ENCODE assay signal across 8 mouse cellular contexts in the genomic region with DNA sequence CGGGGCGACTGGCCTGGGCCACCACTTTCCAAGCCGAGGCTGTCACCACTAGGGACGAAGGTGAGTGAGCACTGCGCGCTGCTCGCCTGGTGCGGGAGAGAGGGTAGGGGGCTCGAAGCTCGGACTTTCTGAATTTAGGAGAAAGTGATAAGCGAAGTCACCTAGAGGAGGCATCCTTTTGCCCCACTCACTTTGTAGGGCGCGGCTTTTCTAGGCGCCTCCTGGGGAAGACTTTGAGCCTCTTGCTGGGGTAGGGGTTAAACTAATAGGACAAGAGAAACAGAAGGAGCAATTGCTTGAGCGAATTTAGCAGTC. TPM values are rescaled to one million over a fixed set of nuclear protein-coding genes. Genes with fewer than 3 reads are reported as not detected.
A peak's percentile ranks its signal among the peaks of the same experiment; 100 is the strongest.
DNase-seq lines count a peak whose midpoint lies in the region; ATAC-seq and TF ChIP-seq lines count a peak whose summit lies in the region.
"Had no signal": no experiment of that assay in that cellular context is flagged by ENCODE, and none has a peak within 500 bp of the region (broad histone marks: within the 10 kb centered on the region; RNA-seq: fewer than 3 reads in every experiment).

No protein-coding gene starts in this region.

- no peak for DNase-seq in lung, postnatal 0 days (ENCODE audit: low spot score)
- no peak for DNase-seq in lung, postnatal 25 days (ENCODE audit: low spot score)
- peak; percentile 4 for DNase-seq in forelimb bud, embryonic 11.5 days (ENCODE audit: low read depth, low spot score)
- DNase-seq in right cerebral cortex, postnatal 4 days: no peak
- DNase-seq in right cerebral cortex, postnatal 10 days (ENCODE audit: low spot score in 2 of 2): no peak
- DNase-seq: lung, adult 2 months had no signal

- no peak for ATAC-seq in lung, postnatal 0 days
- ATAC-seq in liver, embryonic 15.5 days (ENCODE audit: insufficient read depth): no peak
- no peak for ATAC-seq in erythroblast, adult 5-6 weeks (replicated peaks; ENCODE audit: low FRiP score, poor library complexity, severe bottlenecking)

- TF ChIP-seq CTCF in lung, postnatal 0 days (IDR thresholded peaks at IDR 0.05): no peak

- no peak overlapping the region for H3K27ac ChIP-seq in lung, postnatal 0 days (ENCODE audit: low read length)
- no peak overlapping the region for H3K27ac ChIP-seq in liver, embryonic 15.5 days (replicated peaks)

- peaks cover 15% of the 10 kb centered on the region; the same call in 1 of the 2 replicates for H3K27me3 ChIP-seq in lung, postnatal 0 days (replicated peaks; ENCODE audit: insufficient read depth, low read length)
- peaks cover 39% of the 10 kb centered on the region for H3K27me3 ChIP-seq in liver, embryonic 15.5 days

- H3K9me3 ChIP-seq in lung, postnatal 0 days (ENCODE audit: low read length): no peaks in the 10 kb centered on the region
- no peaks in the 10 kb centered on the region for H3K9me3 ChIP-seq in liver, embryonic 15.5 days (replicated peaks)

- under 1% methylated on average over 15 of the region's 15 CpGs for WGBS in lung, postnatal 0 days
- WGBS in liver, embryonic 15.5 days (ENCODE audit: insufficient replicate concordance): 1% methylated on average over 15 of the region's 15 CpGs

- no peak for TF ChIP-seq EP300 in lung, postnatal 0 days (IDR thresholded peaks at IDR 0.05)

- no peak overlapping the region for H3K9ac ChIP-seq in lung, postnatal 0 days (replicated peaks; ENCODE audit: low read depth)
- H3K9ac ChIP-seq in liver, embryonic 15.5 days: no peak overlapping the region

- peak overlapping the region; percentile 43 for H3K4me3 ChIP-seq in lung, postnatal 0 days (ENCODE audit: low read depth, low read length)
- H3K4me3 ChIP-seq in liver, embryonic 15.5 days (replicated peaks): peak overlapping the region; percentile 34

- no peaks in the 10 kb centered on the region for H3K36me3 ChIP-seq in lung, postnatal 0 days (ENCODE audit: insufficient read depth, low read length)
- H3K36me3 ChIP-seq in liver, embryonic 15.5 days (replicated peaks): no peaks in the 10 kb centered on the region

- H3K4me2 ChIP-seq in lung, postnatal 0 days (replicated peaks; ENCODE audit: low read depth, low read length): peak overlapping the region; percentile 65
- H3K4me2 ChIP-seq in liver, embryonic 15.5 days: peak overlapping the region; percentile 54

- no peaks in the 10 kb centered on the region; the same call in 1 of the 2 replicates for H3K4me1 ChIP-seq in lung, postnatal 0 days (ENCODE audit: insufficient read depth, low read depth, low read length)
- no peaks in the 10 kb centered on the region for H3K4me1 ChIP-seq in liver, embryonic 15.5 days (replicated peaks)

RNA-seq across cellular contexts. Expression of gene Hs3st5, which starts 0.9 kb away (rescaled TPM):
- 0.05 TPM in 1 of 2 replicates, not detected in the other for polyA plus RNA-seq in lung, postnatal 0 days (2015; fragmentation: Nextera tagmentation; extraction: Ambion mirVana)
- polyA plus RNA-seq in liver, embryonic 15.5 days (2015; fragmentation: Nextera tagmentation; extraction: Ambion mirVana): 0.03 TPM in 1 of 2 replicates, not detected in the other
- total RNA-seq in erythroblast, adult 5-6 weeks (2015; ENCODE audit: low replicate concordance): not detected in 2 replicates
- not detected in 2 replicates for total RNA-seq in erythroblast, adult 5-6 weeks (2017; ENCODE audit: low replicate concordance)
